Mouse (Mus musculus): ENCODE data around the gene Ccdc87. TPM values are rescaled to one million over a fixed set of nuclear protein-coding genes. Genes with fewer than 3 reads are reported as not detected.
A peak's percentile ranks its signal among the peaks of the same experiment; 100 is the strongest.
"Not testable (repeated sequence)": the region's sequence is repeated elsewhere in the genome, so short reads cannot be mapped to it uniquely, and the experiment has no call there.

Ccdc87 gene
- total RNA-seq, 2 experiments from 2014 or later: 0.13 TPM; not detected in 1

GRCm38 (mm10) chr19:4837049-4837448, 2.1 kb upstream of the Ccdc87 start:
- no peak for DNase-seq (ENCODE audit: low spot score in 2 of 2)

GRCm38 (mm10) chr19:4838526-4839140, 533 bp upstream of the Ccdc87 start:
- DNase-seq (ENCODE audit: low spot score in 2 of 2): no peak

- DNase-seq (ENCODE audit: low spot score in 2 of 2): no peak
These were observed 1.7 kb downstream of the Ccdc87 start for GRCm38 (mm10) chr19:4840848-4841247.

GRCm38 (mm10) chr19:4842611-4843010, 3.4 kb downstream of the Ccdc87 start:
- DNase-seq (ENCODE audit: low spot score in 2 of 2): no peak

GRCm38 (mm10) chr19:4845846-4846245, 6.7 kb downstream of the Ccdc87 start:
- DNase-seq (ENCODE audit: low spot score in 2 of 2): no peak

GRCm38 (mm10) chr19:4847490-4847889, 8.3 kb downstream of the Ccdc87 start:
- no peak for DNase-seq (ENCODE audit: low spot score in 2 of 2)

GRCm38 (mm10) chr19:4849800-4850199, 10.6 kb downstream of the Ccdc87 start:
- DNase-seq (ENCODE audit: low spot score in 2 of 2): no peak

GRCm38 (mm10) chr19:4850281-4850680, 11.1 kb downstream of the Ccdc87 start:
- DNase-seq (ENCODE audit: low spot score in 2 of 2): no peak

GRCm38 (mm10) chr19:4854552-4855469, 15.6 kb downstream of the Ccdc87 start, which contains the start of gene Ctsf:
Ctsf (plus strand) TSS chr19:4855130.
- peak; percentile 85 to 88 for DNase-seq (ENCODE audit: low spot score in 2 of 2)

GRCm38 (mm10) chr19:4855470-4855820, 16.3 kb downstream of the Ccdc87 start:
- DNase-seq (ENCODE audit: low spot score in 2 of 2): no peak

- peak in 1 of 2 experiments; percentile 48 for DNase-seq (ENCODE audit: low spot score in 2 of 2)
These were observed 16.8 kb downstream of the Ccdc87 start for GRCm38 (mm10) chr19:4855951-4856350.

- DNase-seq (ENCODE audit: low spot score in 2 of 2): no peak
These were observed 19.9 kb downstream of the Ccdc87 start for GRCm38 (mm10) chr19:4859081-4859480.

GRCm38 (mm10) chr19:4863048-4863447, 23.9 kb downstream of the Ccdc87 start:
- no peak for DNase-seq (ENCODE audit: low spot score in 2 of 2)

GRCm38 (mm10) chr19:4865147-4865546, 26.0 kb downstream of the Ccdc87 start:
- DNase-seq (ENCODE audit: low spot score in 2 of 2): no peak

GRCm38 (mm10) chr19:4874613-4875012, 35.4 kb downstream of the Ccdc87 start:
- DNase-seq (ENCODE audit: low spot score in 2 of 2): not testable (repeated sequence)

GRCm38 (mm10) chr19:4876241-4876640, 37.1 kb downstream of the Ccdc87 start:
- DNase-seq (ENCODE audit: low spot score in 2 of 2): no peak

GRCm38 (mm10) chr19:4876755-4877154, 37.6 kb downstream of the Ccdc87 start:
- no peak for DNase-seq (ENCODE audit: low spot score in 2 of 2)

- no peak for DNase-seq (ENCODE audit: low spot score in 2 of 2)
These were observed 38.6 kb downstream of the Ccdc87 start, which contains the start of gene Actn3 for GRCm38 (mm10) chr19:4877785-4878184. Actn3 (minus strand) TSS chr19:4877909.

GRCm38 (mm10) chr19:4878405-4879323, 39.5 kb downstream of the Ccdc87 start, which contains the start of gene Zdhhc24:
Zdhhc24 (plus strand) TSS chr19:4878668.
- peak; percentile 95 to 97 for DNase-seq (ENCODE audit: low spot score in 2 of 2)

GRCm38 (mm10) chr19:4879324-4879703, 40.1 kb downstream of the Ccdc87 start:
- DNase-seq (ENCODE audit: low spot score in 2 of 2): no peak

GRCm38 (mm10) chr19:4883961-4884360, 44.8 kb downstream of the Ccdc87 start:
- no peak for DNase-seq (ENCODE audit: low spot score in 2 of 2)

All from adrenal gland, adult 18-20 months (tissue).